Mouse (Mus musculus) mesoderm, embryonic 11.5 days (tissue): ENCODE measurements at regions not wholly inside any gene's neighbourhood (a gene's known extent, or its start where the extent isn't known, plus 50 kb on each side); places are given as distances from the start of the nearest gene placed in this dataset.

Experiments used
- DNase-seq: peaks from one replicate; pipeline ENCODE4 v3.0.0-alpha.2; 2012; ENCODE audit warnings: low read depth, low spot score

DNA sequence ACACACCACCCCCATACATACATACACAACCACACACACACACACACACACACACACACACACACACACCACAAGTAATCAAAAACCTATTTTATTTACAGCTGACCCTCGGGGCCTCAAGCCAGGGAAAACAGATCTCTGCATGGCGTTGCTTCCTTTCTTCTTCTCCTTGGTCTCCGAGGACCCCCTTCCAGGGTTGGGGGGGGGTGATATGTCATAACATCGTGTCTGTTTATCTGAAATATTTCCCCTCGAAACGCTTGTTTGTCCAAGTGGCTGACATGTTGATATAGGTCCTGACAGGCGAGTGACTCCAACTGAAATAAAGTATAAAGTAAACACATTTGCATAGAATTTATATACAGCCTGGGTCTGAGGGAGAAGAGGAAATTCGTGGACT is 100.4 kb upstream of the Tbx3 start:
- no peak for DNase-seq

DNA sequence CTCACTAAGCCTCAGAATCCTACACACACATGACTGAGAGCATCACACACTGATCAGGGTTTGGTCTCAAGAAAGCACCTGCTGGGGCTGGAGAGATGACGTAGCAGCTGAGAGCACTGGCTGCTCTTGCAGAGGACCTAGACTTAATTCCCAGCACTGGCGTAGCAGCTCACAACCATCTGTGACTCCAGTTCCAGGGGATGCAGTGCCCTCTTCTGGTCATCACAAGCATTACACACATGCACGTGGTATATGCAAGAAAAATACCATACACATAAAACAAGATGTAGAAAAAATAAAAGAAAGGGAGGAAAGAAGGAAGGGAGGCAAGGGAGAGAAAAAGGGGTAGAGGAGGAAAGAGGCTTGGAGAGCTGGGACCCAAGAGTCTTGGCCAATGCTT is 98.8 kb upstream of the Tbx3 start:
- no peak for DNase-seq

DNA sequence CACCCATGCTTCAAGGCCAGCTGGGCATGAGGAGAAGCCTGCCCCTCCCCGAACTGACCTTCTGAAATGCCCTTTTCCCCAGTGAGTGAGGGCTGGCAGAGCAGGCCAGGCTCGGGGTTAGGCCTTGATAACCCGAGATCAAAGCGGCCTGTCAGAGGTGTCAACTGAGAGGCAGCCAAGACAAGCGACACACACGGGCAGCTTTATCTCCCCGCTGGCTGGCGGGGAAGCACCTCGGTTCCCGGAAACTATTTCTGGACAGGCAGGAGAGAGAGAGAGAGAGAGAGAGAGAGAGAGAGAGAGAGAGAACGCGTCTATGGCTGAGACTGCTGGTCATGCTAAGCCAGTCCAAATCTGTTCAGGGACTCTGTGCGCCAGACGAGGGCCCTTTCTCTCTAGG is 95.3 kb upstream of the Tbx3 start:
- DNase-seq: no peak

DNA sequence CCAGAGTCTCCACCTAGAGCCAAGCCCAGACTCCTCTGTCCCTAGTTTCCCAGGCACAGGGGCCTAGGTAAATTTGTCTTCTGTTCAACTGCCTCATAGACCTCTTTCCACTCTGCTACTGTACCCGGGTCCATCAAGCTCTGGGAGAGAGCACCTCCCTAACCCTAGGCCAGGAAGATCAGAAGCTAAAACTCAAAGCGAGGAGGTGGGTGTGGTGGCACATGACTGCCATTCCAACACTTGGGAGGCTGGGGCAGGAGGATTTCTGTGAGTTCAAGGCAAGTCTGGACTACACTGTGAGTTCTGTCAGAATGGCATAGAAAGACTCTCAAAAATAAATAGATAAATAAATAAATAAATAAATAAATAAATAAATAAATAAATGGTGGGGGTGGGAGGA is 91.2 kb upstream of the Tbx3 start:
- no peak for DNase-seq

DNA sequence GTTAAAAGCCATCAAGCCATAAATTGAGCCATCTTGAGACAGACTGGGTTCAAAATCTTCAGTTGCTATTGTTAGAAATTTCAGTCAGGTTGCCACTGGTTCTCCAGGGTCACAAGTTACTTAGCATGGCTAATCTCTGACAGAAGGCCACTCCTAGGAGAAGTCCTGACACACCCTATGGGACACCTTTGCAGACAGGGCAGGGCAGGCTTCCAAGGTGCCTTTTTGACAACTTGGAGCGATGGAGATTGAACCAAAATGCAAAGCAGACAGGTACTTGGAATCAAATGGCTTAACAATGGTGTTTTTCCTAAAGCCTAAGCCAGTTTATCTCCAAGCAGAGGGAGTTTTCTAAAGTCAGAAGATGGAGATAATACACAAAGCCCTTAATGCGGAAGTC is 90.7 kb upstream of the Tbx3 start:
- no peak for DNase-seq

DNA sequence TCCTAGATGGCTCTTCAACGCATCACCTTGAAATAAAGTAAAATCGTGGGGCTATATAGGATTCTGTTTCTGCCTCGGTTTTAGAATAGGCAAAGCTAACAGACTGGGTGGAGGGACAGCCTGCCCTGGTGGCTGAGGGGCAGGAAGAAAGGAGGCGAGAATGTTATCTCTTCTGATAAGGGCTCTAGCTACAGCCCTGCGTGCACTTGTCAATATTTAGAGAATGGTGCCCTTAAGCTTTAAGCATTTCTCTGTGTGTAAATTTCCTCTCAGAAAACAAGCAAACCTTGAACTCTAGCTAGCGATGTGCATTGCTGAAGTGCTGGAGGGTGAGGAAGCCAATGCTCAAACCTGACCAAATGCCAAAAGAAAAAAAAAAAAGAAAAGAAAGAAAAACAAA is 90.1 kb upstream of the Tbx3 start:
- DNase-seq: no peak

DNA sequence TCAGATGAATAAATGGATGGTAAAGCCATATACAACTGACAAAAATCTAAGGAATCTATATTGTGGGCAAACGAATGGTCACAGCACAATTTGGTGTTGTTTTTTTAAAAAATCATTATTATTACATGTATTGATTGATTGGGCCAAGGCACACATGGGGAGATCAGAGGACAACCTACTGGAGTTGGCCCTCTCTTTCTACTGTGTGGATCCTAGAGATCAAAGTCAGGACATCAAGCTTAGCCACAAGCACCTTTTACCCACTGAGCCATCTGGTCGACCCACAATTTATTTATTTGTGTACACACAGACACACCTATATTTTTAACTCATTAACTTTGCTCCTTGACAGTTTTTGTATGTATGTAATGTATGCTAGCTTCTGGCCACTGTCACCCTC is 89.7 kb upstream of the Tbx3 start:
- no peak for DNase-seq

DNA sequence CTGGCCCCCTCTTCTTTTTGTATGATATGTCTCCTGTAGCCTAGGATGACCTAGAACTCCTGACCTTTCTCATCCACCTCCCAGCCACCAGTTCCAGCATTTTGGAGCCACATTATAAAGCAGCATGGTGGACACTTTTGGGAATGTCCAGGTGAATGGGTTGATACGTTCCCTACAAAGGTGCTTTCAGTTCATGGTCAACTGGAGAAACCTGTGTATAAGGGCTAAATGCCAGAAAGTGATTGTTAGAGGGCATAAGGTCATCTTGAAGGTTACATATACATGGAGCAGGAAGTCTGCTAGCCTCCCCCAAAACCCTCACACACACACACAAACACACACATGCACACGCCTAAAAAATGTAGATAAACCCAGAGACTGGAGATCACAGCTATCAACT is 86.1 kb upstream of the Tbx3 start:
- no peak for DNase-seq

DNA sequence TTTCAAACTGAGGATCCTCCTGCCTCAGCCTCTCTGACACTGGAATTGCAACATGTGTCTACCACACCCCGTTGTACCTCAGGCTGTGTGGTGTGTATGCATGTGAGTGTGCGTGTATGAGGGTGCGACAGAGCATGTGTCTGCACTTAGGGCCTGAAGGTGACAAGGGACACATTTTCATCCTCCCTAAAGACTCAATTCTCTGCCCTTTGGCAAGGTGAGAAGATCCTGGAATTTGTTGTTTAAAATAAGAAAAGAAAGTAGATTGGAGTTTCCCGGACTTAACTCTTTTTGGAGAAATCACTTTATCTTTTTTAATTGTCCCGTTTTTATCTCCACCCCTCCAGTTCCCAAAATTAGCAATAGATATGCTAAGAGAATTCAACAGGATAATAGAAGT is 85.6 kb upstream of the Tbx3 start:
- no peak for DNase-seq

DNA sequence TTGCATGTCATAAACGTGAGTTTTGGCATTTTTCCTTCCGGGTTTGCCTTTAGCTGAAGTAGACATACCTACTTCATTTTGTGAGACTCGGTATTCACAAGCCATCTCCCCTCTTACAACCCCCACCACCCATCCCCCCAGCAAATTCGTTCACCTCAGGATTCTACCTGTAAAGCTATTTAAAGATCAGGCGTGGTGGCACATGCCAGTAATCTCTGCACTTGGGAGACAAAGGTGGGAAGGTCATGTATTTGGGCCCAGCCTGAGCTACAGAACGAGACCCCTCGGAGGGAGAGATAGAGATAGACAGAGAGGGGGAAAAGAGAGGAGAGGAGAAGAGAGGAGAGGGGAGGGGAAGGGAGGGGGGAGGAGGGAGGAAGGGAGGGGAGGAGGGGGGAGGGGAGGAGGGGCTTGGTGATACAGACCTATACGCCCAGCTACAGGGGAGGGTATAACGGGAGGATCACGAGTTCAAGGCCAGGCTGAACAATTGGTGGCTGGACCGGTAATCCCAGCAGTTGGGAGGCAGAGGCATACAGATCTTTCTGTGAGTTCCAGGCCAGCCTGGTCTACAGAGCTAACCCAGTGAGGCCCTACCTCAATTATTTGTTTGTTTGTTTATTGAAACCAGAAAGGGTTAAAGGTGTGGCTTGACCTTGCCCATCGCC is 83.9 kb upstream of the Tbx3 start:
- no peak for DNase-seq

DNA sequence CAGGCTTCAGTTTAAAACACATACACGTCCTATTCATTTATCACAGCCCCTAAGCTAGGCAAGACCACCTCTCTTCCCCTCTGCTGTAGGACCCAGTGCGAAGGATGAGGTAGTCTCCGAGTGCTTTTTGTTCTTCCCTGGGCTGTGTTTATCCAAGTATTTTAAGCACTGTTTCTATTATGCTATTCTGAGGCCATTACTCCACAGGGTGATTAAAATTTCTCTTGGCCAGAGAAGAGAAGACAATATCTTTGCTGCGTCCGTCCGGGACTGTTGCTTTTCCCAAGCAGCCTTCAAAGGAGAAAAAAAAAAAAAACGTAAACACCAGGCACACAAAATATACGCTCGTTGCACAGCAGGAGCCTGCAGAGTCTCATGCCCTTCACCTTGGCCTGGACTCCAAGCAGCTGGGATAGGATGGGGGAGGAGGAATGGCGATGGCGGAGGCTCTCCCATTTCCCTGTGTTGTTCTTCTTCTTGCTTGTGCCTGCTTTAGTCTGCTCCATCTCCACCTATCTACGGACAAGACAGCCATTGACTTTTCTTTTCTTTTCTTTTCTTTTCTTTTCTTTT is 83.1 kb upstream of the Tbx3 start:
- DNase-seq: no peak

DNA sequence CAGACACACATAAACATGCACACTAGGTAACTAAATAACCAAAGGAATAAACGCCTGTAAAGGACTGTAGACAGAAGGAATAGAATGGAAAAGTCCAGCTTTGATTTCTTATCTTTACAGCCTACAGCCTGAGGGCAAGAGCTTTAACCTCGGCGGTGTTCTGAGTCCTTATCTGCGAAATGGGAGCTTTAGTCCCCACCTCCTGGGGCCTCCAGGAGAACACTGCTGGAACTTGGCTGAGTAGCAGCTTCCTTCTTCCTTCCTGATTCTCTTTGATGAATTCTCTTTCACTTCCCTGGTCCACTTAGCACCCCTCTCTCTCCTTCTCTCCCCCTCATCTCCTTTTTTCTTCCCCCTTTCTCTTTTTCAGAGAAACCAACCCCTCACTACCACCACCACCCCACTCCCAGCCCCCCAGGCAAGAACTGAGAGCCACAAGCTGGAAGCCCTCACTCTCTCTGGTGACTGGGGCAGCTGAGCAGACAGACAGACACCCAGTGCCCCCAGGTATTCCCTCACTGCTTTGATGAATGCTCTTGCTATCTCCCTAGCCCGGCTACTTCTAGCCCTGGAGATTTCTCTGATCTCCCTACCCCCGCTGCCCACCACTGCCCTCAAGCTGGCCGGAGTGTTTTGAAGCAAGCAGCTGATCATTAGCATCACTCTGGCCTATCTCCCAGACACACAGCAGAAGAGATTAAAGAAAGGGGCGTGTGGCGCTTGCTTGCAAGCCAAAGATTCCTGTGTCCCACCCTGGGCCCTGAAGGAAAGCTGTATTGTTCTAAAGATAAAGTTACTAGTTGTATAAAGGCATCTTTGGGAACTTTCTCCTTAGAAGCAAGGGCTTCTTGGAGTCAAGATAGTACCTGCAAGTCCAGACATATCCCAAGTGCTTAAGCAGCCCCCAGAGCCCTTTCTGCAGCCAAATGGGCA is 81.9 kb upstream of the Tbx3 start:
- DNase-seq: no peak

DNA sequence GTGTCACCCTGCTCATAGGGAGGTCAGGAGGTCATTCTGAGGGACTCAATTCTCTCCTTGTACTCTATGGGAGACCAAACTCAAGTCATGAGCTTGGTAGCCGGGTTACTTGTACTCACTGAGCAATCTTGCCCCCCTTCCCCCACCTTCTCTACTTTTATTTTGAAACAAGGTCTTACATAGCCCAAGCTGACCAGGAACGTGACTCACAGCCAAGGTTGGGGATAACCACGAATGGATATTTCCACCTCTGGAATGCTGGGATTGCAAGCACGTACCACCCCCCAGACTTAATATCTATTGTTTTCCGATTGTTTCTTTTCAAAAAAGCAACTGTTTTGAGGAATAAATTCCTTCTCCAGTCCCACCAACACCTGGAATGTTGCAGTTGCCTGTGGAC is 79.2 kb upstream of the Tbx3 start:
- no peak for DNase-seq

DNA sequence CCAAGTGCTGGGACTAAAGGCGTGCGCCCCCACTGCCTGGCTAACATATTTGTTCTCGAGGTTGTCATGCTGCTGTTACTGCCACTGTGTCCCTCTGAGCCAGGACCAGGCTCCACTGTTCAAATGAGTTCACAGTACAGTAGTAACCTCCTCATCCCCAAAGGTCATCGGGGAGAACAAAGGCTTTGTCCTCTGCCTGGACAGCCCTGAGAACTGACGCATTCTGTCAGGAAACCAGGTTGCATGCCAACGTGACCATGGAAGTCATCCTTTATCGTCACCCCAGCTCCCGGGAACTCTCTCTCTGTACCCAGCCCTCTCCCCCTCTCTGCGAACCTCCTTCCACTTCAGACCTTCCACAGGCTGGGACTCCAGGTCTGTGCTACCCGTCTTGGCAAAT is 77.6 kb upstream of the Tbx3 start:
- DNase-seq: no peak

DNA sequence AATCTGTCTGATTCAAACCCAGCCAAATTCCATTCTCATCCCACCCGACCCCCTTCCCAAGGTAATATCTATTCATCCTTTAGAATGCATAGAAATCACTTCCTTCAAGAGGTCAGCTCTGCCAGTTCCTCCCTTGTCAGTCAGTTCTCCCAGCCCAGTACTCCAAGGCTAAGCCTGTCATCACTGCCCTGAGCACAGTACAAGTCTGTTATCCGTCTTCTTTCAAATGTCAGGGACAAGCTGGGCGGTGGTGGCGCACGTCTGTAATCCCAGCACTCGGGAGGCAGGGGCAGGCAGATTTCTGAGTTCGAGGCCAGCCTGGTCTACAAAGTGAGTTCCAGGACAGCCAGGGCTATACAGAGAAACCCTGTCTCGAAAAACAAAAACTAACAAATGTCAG is 75.9 kb upstream of the Tbx3 start:
- DNase-seq: no peak

DNA sequence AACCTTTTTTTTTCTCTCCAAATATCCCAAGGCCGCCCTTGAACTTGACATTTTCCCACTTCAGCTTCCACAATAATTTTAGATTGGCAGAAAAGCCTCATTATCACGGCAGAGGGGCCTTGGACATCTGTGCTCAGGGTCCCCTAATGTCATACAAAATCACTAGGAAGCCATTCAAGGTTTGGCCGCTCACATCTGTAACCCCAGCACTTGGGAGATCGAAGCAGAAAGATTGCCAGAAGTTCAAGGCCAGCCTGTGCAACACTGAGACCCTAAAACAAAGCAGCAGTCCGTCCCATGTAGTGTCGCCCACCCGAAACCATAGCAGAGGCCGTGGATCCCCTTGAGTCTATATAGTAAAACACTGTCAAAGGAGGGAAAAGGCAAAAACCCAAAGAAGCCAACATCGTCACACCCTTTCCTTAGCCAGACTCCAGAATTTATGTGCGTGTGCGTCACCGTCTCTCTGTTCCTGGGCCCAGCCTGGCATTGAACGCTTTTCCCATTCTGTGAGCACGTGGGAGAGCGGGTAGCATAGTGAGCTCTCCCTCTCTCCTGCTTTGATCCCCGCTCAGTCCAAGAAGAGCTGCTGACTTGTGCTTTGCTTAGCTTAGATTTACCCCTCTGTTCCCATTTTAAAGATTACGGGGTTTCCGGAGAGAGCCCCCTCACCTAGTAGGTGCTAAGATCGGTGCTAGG is 74.0 kb upstream of the Tbx3 start:
- DNase-seq: no peak

DNA sequence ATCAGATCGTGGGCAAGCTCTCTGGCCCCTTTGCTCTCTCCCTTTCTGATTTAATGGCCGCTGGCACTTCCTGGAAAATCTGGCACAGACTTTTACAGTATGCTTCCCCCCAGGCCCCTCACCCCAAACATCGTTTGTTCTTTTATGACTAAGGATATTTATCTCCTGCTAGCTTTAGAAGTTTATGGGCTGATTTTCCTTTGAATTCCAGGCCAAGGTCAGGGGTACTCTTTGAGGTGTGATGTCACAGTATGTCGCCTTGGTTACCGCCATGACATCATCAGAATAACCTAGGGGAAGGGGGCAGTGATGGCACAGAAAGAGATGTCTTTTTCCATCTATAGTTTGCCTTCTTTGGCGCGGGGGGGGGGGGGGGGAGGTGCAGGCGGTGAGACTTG is 73.5 kb upstream of the Tbx3 start:
- no peak for DNase-seq

DNA sequence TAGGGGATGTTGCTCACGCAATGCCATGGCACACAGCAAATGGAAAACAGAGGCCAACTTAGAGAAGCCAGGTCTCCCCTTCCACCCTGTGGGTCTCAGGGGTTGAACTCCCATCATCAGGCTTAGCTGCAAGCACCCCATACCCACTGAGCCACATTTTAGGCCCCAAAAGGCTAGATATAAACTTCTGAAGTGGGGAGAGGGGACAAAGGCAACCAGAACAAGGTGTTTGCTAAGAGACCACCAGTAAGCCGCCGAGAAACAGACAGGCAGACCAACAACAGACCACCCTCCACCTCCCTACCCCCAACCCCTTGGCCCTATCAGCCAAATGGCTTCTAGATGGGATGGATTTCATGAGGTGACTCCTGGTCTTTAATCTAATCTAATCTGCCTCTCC is 72.9 kb upstream of the Tbx3 start:
- no peak for DNase-seq

DNA sequence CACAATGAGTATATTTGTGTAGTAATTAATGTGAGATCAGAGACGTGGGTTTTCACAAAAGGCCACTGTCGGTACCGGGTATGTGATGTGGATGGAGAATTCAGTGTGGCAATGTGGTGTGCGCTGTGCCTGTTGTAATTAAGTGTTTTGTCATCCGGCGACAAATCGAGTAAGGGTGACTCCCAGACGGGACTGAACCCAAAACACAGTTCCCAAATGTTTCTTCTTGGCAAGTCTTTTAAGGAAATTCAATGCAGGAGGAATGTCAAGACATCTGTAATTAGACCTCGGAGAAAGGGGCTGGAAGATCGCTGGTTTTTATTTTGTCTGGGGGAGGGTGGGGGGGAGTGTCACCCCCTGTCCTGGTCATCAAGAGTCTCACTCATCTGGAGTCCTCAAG is 72.3 kb upstream of the Tbx3 start:
- DNase-seq: no peak

DNA sequence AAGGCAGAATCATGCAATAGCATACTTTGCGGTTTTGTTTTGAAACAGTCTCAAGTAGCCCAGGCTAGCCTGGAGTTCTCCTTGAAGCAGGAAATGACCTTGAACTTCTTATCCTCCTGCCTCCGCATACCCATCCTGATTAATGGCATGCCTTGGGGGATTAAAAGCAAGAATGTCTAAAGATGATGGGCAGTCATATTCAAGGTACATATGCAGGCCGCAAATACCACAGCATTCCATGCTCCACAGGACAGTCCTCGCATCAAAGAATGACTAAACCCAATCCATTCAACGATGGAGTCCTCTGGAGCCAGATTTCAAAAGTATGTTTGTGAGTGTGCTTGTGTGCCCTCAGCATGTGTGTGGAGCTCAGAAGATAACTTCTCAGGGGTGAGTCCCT is 69.1 kb upstream of the Tbx3 start:
- DNase-seq: no peak

DNA sequence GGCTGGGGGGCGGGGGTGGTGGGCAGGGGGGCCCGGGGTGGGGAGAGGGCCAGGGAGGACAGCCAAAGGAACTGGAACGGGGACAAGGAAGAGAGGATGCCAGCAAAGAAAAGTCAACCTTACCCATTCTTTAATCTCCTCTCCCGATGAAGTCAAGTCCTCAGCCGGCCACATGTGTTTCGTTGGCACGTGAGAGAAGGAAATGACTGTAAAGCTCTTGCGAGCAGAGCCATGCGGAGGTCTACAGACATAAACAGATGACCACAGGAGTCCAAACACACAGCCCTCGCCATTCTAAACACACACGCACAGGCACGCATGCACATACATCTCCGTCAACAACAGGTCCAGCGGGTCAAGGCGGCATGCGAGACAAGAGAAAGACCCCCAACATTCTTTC is 68.5 kb upstream of the Tbx3 start:
- DNase-seq: no peak

DNA sequence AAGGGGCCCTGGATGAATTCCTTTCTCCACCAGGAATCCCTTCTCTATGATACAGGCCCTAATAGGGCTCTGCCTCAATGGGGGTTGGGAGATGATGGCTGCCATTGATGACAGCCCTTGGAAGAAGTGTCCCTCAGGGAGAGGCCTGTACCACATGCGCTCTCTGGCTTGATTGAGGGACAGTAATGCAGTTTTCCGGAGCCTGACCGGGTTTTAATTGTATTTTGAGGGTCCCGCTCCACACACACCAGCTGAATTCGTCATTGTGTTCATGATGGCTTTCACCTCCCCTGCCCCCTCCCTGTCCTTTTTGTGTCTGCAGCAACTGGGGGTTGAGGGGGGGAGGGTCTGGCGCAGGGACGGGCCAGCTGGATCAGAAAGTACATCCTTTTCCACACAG is 65.0 kb upstream of the Tbx3 start:
- DNase-seq: peak; percentile 59
